Mouse (Mus musculus) ES-Bruce4 (cell line): ENCODE measurements around the gene Ncoa4.

Experiments used
- CTCF ChIP-seq: IDR thresholded peaks from one replicate; pipeline ENCODE4 v1.8.1; 2011; ENCODE audit warnings: low read depth, low read length
- EP300 ChIP-seq: IDR thresholded peaks from 2 replicates; pipeline ENCODE4 v1.6.1; 2011; ENCODE audit warnings: low read depth, low read length; ENCODE audit not compliant: insufficient read depth
- POLR2A ChIP-seq: IDR thresholded peaks from one replicate; pipeline ENCODE4 v1.8.1; 2011; ENCODE audit warnings: low read length; ENCODE audit not compliant: insufficient read depth

DNA sequence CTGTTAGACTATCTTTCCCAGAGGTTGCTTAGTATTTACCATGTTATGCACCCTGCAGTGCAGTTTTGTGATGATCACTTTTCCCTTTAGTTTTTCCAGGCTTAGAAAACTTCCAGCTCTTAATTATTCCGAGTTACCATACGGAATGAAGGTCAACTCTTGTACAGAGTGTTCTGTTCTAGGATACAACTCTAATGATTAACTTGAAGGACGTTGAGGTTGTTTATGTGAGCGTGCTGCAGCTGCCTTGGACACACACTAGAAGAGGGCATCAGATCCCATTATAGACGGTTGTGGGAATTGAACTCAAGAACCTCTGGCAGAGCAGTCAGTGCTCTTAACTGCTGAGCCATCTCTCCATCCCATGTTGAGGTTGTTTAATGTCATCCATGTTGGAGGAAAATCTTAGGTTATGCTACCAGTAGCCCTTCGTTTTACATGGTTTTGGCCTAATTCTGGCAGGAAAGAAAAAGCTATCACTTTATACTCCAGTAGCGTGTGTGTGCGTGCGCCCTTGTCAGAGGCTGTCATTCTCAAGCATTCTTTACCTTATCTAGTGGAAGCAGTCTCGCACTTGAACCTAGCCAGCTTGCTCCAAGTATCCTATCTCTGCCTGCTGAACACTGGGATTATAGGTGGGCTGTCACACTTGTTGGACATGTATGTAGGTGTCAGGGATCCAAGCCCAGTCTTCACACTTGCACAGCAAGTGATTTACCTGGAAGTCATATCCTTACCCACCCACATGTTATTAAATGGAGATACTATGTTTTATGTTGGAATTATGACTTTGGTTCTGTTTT, 19.9 kb downstream of the Ncoa4 start:
- no peak for TF ChIP-seq CTCF
- no peak for TF ChIP-seq POLR2A
- TF ChIP-seq EP300, result no peak
